Mouse (Mus musculus): Measurements from ENCODE around the gene Vcp. TPM values are rescaled to one million over a fixed set of nuclear protein-coding genes. Genes with fewer than 3 reads are reported as not detected.
"Not testable (repeated sequence)": the region's sequence is repeated elsewhere in the genome, so short reads cannot be mapped to it uniquely, and the experiment has no call there.

Gene Vcp
- total RNA-seq, 1 experiment from 2014 or later: 269 TPM

DNA sequence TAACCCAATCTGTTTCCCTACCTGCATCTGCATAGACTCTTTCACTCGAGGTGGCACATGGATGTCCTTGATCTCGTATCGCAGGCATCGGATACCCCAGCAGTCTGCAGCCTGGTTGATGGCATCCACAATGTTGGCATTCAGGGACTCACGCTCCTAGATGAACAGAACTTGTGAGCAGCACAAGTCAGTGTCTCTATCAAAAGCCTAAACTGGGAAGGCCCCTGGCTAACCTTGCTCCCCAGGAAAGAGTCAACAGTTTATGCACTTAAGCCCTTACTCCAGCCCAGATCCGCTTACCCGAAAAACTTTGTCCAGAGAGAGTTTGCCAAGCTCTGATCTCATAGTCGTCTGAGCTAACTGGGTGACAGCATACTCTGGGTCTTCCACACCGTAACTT lies 29.4 kb upstream of the Vcp start:
- DNase-seq: no peak

DNA sequence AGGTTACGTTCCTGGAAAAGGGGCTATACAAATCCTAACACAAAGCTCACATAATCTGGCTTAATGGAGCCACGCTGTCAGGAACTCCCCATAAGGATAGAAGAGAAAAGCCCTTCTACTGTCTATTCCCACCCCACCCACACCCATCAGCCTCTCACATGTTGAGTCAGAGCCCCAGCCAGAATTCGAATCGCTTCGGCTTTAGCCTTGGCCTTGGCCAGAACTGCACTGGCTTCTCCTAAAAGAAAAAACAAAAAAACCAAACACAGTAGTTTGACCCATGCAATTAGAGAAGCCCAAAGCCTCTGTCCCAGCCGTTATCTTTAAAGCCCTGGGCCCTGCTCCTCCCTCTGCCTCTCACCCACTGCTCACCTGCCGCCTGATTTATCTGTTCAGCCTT lies 28.8 kb upstream of the Vcp start:
- peak; percentile 72 for DNase-seq

DNA sequence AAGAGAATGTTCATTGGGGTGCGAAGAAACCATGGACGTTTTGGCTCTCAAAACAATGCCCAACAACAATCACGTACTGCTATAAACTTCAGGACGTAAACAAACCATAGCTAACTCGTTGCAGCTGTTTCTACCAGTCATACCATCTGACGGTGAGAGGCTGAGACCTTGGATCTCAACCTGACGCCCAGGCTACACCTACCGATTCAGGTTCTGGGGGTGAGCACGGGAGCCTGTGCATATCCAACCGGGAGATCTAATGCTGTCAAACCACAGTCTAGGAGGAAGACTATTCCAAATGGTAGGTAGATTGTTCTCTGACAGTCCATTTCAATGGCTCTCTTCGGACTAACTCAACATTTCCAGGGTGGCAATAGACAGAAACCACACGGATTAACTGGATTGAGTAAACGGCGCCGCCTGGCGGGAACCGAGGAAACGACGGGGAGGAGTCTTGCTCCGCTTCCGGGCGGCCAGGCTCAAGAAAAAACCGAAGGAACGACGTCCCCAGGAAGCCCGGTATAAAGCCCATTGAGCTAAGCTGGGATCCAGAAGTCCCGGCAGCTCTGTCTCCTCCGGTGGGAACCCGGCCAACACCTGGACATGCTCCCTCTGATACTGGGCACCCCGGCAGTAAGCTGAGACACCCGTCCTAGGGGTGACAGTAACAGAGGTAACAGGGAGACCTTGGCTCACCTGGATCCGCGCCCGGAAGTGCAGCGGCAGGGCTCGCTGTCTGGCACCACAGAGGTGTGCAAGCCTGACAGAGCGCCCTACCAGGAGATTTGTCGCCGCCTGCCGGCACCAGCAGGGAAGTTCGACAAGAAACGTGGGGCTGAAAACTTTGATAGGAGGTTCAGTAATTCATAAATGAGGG lies 25.0 kb upstream of the Vcp start, which contains the start of gene Pigo:
Gene Pigo, minus strand, starts transcription at position 736 of the 877 bp plus-strand sequence.
- peak; percentile 96 for DNase-seq

DNA sequence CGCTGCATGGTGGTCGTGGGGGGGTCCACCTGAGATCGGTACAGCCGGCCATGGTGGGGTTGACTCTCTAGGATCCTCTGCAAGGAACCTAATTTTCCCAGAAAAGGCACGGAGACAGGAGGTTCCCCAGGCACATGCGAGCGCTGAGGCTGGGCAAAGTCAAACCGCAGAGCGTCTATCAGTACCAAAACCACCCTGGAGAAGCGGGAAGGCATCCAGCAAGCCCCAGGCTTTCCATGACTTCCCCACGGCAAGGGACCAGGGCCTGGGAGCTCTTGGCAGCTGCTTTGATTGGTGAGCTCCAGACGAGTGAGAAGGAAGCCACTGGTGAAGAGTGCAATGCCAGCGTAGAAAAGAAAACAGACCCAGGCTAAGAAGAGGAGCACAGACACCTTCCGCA lies 24.4 kb upstream of the Vcp start:
- no peak for DNase-seq

DNA sequence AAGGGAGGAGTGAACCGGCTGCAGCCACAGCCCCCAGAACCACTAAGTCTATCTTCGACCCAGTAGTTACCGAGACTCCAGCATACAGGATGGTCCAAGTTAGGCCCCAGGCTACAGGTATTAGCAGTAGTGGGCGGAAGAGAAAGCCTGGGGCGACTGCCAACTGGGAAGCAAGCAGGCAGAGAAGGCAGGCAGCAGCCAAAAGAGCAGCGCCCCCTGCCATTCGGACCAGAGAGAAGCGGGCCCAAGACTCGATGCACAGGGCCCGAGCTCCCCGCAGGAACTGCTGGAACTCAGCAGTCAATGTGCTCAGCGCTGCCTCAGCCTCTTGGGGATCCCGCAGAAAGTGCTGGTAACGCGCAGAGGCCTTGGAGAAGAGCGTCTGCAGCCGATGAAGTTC lies 21.0 kb upstream of the Vcp start:
- DNase-seq: no peak

DNA sequence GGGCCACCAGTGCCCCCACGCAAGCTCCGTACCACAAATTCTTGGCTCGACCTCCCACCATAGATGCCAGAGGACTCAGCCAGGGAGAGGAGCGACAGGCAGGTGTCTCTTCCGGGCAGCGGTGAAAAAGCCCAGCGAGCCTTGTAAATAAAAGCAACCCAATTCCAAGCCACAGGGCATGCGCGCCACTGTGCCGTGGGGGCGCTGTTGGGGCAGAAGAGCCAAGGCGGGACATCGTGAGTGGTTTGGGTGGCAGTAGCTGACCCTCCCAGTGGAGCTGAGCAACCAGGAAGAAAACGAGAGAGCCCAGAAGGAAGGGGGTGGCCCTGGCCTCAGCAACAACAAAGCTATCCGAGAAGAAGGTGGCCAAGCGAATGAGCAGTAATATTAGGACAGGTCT lies 20.6 kb upstream of the Vcp start:
- no peak for DNase-seq

DNA sequence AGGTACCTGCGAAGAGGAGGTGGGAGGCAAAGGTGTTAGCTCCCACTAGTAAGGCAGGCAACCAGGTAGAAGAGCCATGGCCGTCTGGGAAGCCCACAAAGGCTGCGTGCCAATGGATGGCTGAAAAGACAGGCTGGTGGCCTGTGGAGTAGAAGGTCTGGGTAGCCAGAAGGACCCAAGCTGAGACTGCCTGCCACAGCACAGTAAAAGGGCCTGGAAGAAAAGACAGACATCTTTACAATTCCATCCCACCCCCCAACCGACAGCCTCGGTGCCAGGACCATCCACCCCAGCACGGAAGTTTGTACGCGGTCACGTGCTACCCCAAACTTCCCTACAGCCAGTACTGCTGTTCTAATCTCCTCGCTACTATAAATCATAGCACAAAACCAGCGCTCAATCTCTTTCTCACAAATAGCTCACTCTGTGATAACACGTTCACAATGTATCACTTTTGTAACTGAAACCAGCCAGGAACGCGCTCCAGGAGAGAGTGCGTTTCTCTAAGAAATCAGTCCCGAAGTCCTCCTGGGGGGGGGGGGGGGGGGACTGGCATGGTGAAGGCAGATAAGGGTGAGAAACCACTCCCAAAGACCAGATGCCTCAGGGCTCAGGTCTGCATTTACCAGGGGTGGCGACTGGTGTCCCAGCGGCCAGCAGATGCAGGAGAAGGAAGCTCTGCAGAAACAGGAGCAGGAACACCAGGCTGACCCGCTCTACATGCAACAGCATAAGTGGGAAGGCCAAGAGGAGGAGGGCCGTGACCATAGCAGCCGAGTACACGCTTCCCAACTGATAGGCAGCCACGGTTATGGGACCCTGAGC lies 19.5 kb upstream of the Vcp start:
- DNase-seq: no peak

DNA sequence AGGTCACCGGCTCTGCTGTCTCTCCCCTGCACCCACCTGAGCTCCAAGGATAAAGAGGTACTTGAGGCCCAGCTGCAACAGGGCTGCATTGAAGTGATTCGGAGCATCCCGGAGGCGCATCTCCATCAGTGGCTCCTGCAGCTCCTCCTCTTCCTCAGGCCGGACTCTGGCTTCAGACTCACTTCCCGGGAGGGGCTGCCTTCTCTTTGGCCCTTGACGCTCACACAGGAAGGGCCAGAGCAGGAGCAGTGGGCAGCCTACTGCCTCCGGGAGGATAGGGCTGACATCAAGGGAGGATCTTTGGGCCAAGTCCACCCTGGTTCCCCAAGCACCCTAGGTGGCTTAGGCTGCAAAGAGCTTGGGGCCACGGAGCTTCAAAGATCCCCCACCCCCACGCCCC lies 18.9 kb upstream of the Vcp start:
- DNase-seq: no peak

DNA sequence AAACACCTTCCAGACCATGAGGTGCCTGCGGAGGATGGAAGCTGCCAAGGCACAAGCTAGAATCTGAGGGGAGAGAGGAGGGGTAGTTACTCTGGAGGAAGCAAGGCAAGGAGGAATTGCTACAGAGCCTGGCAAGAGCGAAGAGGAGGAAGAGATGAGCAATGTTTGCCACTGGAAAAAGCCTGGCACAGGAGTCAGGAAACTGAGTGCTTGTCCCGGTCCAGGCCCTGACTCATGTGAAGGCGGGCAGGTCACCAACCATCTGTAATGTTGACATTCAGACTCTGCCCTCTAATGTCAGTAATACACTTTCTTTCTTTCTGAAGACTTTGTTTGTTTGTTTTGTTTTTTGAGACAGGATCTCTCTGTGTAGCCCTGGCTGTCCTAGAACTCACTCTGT lies 17.8 kb upstream of the Vcp start:
- DNase-seq: peak; percentile 48

DNA sequence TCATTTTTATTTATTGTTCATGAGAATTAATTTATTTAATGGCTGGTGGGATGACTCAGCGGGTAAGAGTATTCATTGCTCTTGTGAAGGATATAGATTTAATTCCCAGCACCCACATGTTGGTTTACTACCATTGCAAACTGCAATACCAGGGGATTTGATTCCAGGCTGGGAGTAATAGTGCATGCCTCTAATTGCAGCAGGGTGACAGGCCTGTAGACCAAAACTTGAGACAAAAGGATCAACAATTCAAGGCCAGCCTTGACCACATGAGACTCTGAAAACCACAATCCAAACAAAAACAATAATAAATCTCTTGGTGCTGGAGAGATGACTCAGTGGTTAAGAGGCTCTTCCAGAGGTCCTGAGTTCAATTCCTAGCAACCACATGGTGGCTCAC lies 11.8 kb upstream of the Vcp start:
- no peak for DNase-seq

DNA sequence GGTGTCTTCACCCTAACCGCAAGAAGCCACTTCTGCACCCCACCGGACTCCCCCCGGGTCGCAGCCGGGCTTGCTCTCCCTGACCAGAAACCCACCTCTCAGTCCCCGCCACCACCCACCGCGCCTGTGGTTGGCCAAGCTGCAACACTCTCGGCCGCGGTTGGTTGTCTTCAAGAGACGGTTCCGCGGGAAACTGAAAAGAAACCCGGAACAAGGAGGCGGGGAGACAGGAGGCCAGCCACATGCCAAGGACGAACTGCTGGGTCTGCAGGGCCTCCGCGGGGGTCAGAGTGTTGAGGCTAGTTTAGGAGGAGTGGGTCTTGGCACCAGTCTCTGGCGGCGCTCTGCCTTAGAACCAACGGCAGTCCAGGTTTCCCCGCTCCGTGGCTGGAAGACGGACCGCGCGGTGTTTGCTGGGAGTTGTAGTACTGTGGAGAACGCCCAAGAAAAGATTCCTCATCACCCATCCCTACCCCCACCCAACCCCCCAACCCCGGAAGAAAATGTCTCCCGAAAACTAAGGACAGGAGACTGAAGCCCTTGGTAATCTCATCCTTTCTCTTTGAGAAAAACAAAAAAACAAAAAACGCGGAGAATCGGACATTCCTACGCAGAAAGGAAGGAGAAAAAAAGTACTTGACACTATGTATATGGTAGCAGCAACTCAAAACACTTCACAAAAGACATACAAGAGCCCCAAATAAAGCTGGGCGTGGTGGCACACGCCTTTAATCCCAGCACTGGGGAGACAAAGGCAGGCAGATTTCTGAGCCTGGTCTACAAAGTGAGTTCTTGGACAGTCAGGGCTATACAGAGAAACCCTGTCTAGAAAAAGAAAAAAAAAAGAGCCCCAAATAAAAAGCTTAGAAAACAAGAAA lies 10.1 kb upstream of the Vcp start, which contains the start of gene Fancg:
Gene Fancg, minus strand, starts transcription at position 346 of the 878 bp plus-strand sequence.
- peak; percentile 91 for DNase-seq

DNA sequence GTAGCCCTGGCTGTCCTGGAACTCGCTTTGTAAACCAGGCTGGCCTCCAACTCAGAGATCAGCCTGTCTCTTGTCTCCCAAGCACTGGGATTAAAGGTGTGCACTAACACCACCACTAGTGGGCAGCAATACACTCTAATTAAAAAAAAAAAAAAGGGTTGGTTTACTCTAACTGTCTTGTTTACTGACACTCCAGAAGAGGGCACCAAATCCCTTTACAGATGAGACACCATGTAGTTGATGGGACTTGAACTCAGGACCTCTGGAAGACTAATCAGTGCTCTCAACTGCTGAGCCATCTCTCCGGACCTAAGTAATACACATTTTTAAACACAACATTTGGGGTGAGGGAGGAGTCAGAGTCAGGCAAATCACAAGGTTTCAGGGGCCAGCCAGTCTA lies 5.5 kb upstream of the Vcp start:
- DNase-seq: peak; percentile 40

DNA sequence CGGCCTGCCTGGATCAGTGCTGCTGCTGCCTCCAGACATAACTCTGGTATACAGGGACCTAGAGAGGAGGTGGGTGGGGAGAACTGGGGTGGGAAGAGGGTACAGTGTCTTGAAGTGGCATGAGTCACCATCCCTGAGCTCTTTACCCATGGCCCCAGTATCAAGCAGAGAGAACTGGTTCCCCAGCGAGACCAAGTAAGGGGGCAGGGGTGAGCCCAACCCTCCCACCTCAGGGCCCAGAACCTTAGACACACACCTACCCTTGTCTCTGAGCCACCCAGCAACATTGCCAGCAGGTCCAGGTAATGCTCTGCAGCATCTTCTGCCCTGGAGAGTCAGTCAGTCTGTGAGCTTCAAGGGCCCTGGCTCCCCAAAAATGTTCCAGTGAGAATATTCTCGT lies 4.6 kb upstream of the Vcp start:
- no peak for DNase-seq

DNA sequence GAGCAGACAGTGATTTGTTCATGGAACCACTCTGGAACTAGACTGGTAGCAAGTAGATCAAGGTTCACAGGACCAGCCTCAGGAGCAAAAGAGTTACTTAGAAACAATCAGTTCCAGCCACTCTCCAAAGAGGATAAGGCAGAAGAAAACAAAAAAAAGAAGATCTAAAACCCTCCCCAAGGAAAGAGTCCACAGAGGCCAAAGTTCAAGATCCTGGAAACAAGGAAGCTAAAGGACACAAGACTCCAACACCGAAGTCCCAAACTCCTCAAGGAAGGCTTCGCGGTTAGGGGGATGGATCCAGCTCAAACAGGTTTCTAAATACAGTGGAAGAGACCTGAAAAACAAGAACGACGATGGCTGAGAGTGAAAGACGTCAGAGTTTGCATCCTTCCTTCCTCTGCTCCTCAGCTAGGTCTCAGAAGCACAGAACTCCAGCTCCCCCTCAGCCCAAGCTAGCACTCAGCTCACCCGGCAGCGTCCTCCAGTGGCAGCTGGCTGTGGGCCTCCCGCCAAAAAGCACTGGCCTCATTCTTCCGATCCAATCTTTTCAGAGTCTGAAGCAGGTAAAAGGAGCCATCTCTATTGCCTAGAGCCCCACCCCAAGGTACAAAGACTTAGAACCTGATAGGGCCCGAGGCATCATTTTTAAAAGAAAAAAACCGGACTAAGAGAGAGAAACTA lies 2.6 kb upstream of the Vcp start:
- DNase-seq: no peak

DNA sequence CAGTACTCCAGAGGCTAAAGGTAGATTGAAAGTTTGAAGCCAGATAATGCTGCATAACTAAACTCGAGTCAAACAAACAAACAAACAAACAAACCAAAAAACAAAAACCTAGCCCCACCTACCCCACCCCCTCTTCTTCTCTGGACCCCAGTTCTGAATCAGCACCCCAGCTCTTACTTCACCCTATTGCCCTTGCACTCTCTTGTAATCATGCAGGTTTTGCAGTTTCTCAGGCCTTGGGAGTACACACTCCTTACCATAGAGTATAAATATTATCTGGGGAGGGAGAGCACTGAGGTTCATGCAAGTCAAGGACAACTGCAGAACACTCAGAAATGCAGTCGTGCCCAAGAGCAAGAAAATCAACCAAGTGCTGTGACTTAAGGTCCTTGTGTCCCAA lies 965 bp upstream of the Vcp start:
- DNase-seq: no peak

DNA sequence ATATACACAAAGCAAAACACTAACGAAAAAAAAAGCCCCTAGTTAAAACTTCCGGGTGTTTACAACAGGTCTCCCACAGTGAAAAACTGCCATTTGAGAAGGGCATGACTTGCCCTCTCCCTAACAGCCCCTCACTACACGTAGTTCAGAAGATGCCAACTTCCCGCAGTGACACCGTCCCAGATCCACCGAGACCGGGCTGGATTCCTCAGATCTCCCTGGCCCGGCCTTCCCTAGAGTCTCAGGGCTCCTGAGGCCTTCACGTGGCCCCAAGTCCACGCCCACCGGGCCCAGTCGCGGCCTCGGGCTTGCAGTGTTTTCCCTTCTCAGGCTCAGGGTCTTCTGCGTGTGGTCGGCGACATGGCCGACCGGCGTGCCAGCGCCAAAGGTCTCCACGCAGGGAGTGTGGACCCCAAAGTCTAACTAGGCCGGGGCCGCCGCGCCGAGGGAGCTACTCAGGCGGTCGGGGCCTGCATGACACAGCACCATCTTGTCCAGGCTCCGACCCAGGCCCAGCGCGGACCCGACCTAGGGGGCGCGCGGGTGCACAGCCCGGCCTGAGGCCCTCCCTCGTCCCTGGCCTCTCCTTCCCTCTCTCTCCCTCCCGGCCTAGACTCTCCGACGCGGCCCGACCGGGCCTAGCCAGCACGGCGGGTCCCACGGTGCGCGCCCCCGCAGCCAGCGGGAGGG lies 711 bp downstream of the Vcp start:
- DNase-seq: peak; percentile 91

DNA sequence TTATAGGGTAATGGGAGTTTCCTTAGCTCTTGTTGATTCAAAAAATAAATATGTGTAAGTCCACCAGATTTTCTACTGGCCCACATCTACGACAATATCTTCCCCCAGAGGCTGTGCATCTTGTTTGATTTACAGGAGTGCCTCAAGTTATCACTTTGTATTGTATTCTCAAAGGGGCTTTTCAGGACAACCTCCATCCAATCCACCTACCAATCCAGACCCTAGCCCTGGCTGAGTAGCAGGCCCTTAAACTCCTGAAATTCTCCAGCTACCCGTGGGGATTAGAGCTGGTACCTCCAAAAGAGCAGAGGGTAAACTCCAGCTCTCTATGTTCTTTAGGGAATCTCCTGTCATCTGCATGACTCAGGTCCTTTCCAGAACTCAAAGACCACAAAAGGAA lies 2.3 kb downstream of the Vcp start:
- no peak for DNase-seq

DNA sequence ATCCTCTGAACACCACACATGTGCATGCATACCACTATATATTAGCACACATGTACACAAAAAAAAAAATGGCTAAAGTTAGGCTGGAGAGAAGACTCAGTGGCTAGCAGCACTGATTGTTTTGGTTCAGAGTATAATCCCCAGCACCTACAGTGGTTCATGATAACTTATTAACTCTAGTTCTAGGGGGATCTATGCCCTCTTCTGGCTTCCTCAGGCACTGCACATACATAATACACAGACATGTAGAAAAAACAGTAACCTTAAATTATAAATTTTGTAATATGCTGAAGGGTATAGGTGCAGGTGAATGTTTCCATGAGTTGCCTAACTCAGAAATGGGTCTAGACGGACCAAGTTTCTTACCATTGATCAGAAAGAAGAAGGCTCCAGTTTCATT lies 12.0 kb downstream of the Vcp start:
- DNase-seq: no peak

DNA sequence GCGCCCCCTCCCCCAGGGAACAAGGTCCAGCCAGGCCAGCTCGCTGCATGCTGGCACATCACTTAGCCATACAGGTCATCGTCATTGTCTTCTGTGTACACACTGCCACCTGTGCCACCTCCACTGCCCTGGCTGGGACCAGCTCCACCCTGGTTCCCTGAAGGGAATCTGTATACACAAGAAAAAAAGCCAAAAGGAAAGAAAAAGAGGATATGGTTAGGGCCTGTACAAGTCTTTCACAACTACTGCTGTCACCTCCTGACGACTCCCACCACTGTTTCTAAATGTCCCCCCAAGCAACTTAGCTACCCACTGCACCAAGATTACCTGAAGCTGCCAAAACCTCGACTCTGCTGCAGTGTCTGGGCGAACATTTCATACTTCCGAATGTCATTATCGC lies 19.8 kb downstream of the Vcp start:
- not testable (repeated sequence) for DNase-seq

DNA sequence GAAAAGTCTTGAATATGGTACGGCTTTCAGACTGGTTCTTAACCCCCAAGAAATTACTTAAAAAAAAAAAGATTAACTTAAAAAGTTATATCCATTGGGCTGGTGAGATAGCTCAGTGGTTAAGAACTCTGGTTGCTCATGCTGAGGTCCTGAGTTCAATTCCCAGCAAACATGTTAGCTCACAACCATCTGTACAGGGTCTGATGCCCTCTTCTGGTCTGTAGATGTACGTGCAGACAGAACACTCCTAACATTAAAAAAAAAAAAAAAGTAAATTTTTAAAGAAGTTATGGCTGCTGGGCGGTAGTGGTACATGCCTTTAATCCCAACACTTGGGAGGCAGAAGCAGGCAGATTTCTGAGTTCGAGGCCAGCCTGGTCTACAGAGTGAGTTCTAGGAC lies 22.2 kb downstream of the Vcp start:
- no peak for DNase-seq

DNA sequence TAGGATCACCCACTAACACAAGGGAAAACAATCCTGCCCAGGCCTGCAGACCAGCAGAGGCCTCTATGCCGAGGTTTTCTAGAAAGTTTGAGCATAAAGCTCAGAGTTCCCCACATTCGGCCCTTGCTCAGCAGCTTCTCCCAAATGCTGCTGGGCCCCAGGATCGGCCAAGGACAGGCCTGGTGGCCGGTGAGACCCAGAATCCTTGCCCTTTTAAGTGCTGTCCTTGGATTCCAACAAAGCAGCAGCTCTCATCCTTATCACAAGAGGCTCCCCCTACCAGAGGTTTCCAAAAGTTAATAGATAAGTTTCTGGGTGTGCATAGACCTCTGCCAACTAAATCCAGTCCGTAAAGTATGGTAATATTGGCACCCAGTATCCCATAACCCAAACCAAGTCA lies 26.4 kb downstream of the Vcp start:
- DNase-seq: peak; percentile 29
